Mouse (Mus musculus) testis, postnatal 14 days (tissue): ENCODE results near the gene Kcnq1.

Experiments
- DNase-seq: peaks from one replicate; pipeline ENCODE4 v3.0.0; 2021; ENCODE audit warnings: low spot score

Kcnq1 gene

GRCm38 (mm10) chr7:143283625-143284024 is 177.5 kb downstream of the Kcnq1 start:
- no peak for DNase-seq

DNA sequence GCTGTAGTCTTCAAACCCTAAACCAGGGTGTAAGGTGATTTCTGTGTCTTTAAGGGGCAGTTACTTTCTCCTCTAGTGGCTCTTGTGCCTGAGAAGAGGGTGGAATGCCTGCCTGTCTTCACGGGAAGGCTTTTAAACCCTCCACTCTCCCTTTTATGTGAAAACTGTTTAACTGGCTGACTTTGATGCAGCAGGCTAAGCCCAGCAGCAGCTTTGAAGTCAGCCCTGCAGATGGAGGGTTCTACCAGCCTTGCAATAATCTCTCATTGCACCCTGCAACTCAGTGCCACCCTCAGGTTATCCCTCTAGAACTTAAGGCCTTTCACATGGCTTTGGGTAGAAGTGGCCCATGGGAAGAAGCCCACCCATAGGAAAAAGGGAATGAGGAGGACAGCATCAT is 178.7 kb downstream of the Kcnq1 start:
- DNase-seq: no peak

GRCm38 (mm10) chr7:143285440-143285839 is 179.3 kb downstream of the Kcnq1 start:
- no peak for DNase-seq

GRCm38 (mm10) chr7:143286532-143287290 is 180.5 kb downstream of the Kcnq1 start:
- no peak for DNase-seq

DNA sequence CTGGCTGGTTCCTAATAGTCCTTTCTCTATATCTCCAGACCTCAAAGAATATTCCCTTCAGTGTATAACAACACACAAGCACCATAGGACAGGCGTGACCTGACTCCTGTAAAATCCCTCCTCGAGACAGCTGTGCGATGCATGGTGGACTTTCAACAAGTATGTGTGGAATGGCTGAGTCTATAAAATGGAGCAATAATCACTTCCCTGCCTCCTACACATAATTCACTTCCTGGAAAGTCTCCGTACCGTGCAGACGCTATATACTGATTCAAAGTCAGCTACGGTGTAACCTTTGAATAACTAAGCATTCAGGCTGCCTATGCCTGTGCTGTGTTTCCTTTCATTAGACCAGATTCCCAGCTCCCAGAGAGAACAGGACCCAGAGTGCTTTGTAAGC is 182.0 kb downstream of the Kcnq1 start:
- no peak for DNase-seq

DNA sequence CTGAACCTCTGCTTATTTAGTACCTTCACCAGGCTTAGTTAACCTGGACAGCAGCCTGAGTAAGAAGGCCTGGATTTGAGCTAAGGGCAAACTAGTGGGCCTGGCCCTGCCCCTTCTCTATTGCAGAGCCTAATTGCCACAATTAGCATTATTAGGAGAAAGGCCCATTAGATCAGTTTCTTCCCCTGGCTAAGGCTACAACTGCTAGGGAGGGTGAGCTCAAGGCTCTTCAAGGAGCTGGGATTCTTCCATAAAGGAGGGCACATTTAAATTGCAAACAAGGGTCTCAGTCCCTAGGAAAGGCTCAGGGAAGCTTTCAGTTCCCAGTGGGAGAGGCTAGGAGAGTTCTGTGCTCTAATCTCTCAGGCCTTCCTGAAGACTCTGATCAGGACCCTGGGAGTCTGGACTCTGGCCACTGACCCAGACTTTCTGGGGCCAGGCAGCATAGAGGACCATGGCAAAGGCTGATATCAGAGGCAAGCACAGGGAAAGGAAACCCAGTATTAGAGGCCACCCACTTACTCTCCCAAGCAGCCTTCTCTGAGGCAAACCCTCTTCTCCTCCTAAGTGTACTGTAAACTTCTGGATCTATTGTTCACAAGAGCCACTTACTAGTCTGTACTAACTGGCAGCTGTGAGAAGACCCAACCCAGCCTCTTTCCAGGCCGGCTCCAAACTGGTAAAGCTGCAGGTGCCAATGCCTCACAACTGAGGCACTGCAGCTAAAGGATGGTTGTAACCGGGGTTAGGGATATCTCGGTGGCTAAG is 183.1 kb downstream of the Kcnq1 start:
- no peak for DNase-seq

DNA sequence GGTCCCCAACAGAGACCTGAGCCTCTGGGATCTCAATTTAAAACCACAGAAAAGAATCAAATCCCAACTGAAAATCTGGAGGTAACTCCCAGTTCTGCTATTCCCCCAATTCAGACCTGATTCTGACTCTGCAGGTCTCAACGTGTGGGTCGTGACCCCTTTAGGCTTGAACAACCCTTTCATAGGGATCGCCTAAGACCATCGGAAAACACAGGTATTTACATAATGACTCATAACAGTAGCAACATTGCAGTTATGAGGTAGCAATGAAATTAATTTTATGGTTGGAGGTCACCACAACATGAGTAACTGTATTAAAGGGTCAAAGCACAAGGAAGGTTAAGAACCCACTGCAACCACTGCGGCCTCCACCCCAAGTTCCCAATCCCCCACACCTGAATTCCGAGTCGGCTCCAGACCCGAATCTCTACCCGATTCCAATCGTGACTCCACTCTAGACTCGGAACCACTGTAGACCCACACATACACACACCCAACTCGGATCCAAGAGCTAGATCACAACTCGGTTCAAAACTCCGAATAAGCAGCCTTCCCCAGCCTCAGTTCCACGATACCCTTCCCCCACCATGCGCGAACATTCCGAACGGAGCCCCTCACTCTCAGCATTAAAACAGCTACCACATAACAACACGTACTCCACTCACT is 188.7 kb downstream of the Kcnq1 start:
- no peak for DNase-seq

DNA sequence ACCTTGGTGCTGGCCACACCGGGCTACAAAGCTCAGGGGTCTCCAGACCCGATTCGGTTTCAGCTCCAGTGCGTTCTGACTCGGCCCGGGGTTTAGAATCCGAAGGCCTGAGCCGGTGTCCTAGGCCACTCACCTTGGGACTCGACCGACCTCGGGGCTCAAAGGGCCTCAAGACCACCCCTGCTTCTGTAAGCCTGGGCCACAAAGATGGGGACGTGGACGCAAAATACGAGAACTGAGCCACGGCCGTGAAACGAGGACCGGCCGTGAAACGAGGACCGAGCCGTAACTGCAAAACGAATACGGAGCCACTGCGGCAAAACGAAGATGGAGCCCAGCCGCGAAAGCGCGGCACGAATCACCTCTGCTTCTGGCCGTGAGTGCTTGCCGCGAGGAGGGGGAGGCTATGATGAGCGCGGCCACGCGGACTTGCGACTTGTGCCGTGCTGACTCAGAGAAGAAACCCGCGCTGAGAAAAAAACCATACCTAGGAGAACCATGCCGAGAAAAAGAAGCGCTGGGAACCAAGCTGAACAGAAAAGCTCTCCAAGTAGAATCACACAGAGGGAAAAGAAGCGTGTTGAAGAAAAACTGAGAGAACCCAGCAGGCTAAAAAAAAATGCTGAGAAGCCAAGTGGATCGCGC is 189.3 kb downstream of the Kcnq1 start:
- peak; percentile 73 for DNase-seq

DNA sequence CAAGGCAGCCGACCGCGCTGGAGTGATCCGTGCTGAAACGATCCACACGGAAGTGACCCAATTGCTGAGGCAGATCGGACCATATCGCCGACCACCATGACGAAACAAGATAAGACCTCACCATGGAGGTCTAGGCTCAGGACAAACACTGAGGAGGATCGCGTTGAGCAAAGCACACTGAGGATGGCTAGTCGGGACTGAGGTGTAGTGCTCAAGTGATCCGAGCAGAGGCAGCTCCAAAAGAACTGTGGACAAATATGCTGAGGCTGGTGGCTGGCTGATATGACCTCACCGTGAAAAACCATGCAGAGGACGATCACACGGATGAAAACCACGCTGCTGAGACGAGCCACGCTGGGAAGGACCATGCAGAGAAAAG is 189.8 kb downstream of the Kcnq1 start:
- peak; percentile 20 for DNase-seq

GRCm38 (mm10) chr7:143296384-143296801 is 190.2 kb downstream of the Kcnq1 start:
- peak; percentile 91 for DNase-seq

GRCm38 (mm10) chr7:143300037-143300436 is 193.9 kb downstream of the Kcnq1 start:
- no peak for DNase-seq

DNA sequence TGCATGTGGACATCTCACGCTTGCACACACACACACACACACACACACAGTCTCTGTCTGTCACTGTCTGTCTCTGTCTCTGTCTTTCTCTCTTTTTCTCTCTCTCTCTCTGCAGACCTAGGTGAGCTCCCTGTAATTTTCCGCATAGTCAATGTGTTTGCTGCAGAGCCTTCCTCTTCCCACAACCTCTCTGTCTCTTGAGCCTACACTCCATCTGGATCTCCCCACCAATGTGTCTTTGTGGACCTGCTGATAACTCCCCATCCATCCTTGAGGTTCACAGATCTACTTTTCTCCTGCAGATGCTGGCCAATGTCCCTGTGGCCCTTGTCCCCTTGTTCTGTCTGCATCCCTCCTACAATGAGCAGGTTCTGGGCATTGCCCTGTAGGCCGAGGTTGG is 194.5 kb downstream of the Kcnq1 start:
- DNase-seq: no peak

GRCm38 (mm10) chr7:143302156-143302555 is 196.0 kb downstream of the Kcnq1 start:
- no peak for DNase-seq

GRCm38 (mm10) chr7:143302593-143303238 is 196.6 kb downstream of the Kcnq1 start:
- DNase-seq: no peak

DNA sequence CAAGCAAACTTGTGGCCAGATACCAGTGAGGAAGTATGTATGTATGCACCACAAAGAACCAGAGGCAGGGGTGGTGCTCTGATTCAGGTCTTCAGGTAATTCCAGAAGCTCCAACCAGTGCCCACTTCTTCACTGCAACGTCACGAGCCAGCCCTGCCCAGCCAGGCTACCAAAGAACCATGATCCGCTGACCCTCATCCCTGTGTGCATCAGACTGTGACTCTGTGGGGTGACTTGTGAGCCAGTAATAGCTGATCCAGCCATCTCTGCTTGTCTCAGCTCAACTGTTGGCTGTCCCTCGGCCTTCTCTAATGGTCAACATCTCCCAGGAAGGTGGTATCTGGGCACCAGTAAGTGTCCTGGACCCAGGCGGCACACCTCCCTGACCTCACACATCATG is 197.4 kb downstream of the Kcnq1 start:
- DNase-seq: no peak

- no peak for DNase-seq
Measured at GRCm38 (mm10) chr7:143305808-143306207, 199.6 kb downstream of the Kcnq1 start.

GRCm38 (mm10) chr7:143308001-143308400 is 201.8 kb downstream of the Kcnq1 start:
- DNase-seq: no peak

- no peak for DNase-seq
Measured at GRCm38 (mm10) chr7:143310311-143310710, 204.1 kb downstream of the Kcnq1 start.

DNA sequence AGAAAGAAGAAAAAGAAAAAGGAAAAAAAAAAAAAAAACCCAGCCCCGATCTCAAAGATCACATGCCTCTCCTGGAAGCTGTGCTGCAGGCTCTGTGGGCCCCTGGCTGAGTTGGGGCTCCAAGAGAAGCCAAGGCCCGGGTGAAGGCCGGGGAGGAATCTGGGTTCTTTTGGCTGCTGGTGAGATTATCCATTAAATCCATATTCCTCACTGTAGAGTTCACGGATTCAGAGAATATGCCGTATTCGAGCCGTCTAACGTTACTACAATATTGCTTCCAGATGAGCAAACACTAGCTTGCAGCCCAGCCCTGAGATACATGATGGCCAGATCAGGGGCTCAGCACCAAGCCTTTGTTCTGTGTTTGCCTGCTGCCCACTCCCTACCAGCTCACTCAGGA is 204.7 kb downstream of the Kcnq1 start:
- DNase-seq: no peak

- no peak for DNase-seq
Measured at GRCm38 (mm10) chr7:143311471-143311870, 205.3 kb downstream of the Kcnq1 start.

- DNase-seq: no peak
Measured at GRCm38 (mm10) chr7:143313572-143314319, 207.6 kb downstream of the Kcnq1 start.
